Comparison of ENCODE assay signal across 16 mouse cellular contexts in the genomic region with DNA sequence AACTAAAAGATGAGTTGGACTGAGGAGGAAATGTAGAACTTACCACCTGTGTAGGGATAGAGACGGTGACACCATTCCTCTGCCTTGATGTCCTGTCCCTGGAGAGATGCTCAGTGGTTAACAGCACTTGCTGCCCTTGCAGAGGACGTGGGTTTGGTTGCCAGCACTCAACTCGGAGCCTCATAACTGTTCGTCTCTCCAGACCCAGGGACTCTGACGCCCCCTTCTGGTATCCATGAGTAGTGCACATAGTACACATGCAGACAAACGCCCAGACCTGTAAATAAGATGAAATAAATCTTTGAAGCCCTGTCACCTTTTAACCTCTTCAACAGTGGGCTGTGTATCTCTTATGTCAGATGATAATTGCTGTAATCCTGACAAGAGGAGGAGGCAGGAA. TPM values are rescaled to one million over a fixed set of nuclear protein-coding genes. Genes with fewer than 3 reads are reported as not detected.
DNase-seq lines count a peak whose midpoint lies in the region; ATAC-seq and TF ChIP-seq lines count a peak whose summit lies in the region.
"Had no signal": no experiment of that assay in that cellular context is flagged by ENCODE, and none has a peak within 500 bp of the region (broad histone marks: within the 10 kb centered on the region; RNA-seq: fewer than 3 reads in every experiment).

No protein-coding gene starts in this region.

- no peak overlapping the region for H3K4me2 ChIP-seq in neural tube, embryonic 15.5 days
- H3K4me2 ChIP-seq: hindbrain, embryonic 15.5 days; liver, embryonic 15.5 days; midbrain, embryonic 12.5 days had no signal

- ATAC-seq in neural tube, embryonic 15.5 days (ENCODE audit: low FRiP score): no peak

- TF ChIP-seq CTCF in layer of hippocampus, adult 2 months (conservative IDR thresholded peaks at IDR 0.05): peak; percentile 57
- peak; percentile 70; the same call in 1 of the 2 replicates for TF ChIP-seq CTCF in thymus, adult 2 months (IDR thresholded peaks at IDR 0.05; ENCODE audit: borderline replicate concordance, control insufficient read depth, extremely low read depth, insufficient read depth, low read length, poor library complexity)

- WGBS in thymus, adult 2 months: 91% methylated on average over 6 of the region's 6 CpGs
- 81% methylated on average over 6 of the region's 6 CpGs for WGBS in neural tube, embryonic 15.5 days

- H3K36me3 ChIP-seq in thymus, adult 2 months (ENCODE audit: control insufficient read depth, insufficient read depth, low read length): peaks cover 51% of the 10 kb centered on the region
- H3K36me3 ChIP-seq in splenic B cell, adult 2 months (ENCODE audit: control insufficient read depth, insufficient read depth, low read length, poor library complexity, severe bottlenecking): peaks cover 8% of the 10 kb centered on the region
- H3K36me3 ChIP-seq in neural tube, embryonic 15.5 days: peaks cover 69% of the 10 kb centered on the region

- TF ChIP-seq POLR2A in thymus, adult 2 months (IDR thresholded peaks at IDR 0.05; ENCODE audit: control insufficient read depth, extremely low read depth, insufficient read depth, low read length, poor library complexity): no peak

- H3K9me3 ChIP-seq in neural tube, embryonic 15.5 days (replicated peaks): no peaks in the 10 kb centered on the region
- H3K9me3 ChIP-seq: heart, embryonic 10.5 days; hindbrain, embryonic 15.5 days; liver, embryonic 15.5 days; midbrain, embryonic 12.5 days had no signal

- H3K27me3 ChIP-seq in thymus, adult 2 months (ENCODE audit: control insufficient read depth, insufficient read depth, low read length): no peaks in the 10 kb centered on the region
- no peaks in the 10 kb centered on the region for H3K27me3 ChIP-seq in splenic B cell, adult 2 months (ENCODE audit: control insufficient read depth, insufficient read depth, low read length, poor library complexity, severe bottlenecking)
- no peaks in the 10 kb centered on the region for H3K27me3 ChIP-seq in neural tube, embryonic 15.5 days (replicated peaks)
- H3K27me3 ChIP-seq: hindbrain, embryonic 15.5 days; liver, embryonic 15.5 days; midbrain, embryonic 12.5 days had no signal

- no peak overlapping the region for H3K4me3 ChIP-seq in layer of hippocampus, adult 2 months
- no peak overlapping the region for H3K4me3 ChIP-seq in thymus, adult 2 months (ENCODE audit: control insufficient read depth, insufficient read depth, low read length)
- H3K4me3 ChIP-seq in neural tube, embryonic 15.5 days (replicated peaks): no peak overlapping the region
- H3K4me3 ChIP-seq: heart, embryonic 10.5 days; hindbrain, embryonic 15.5 days; liver, embryonic 15.5 days; midbrain, embryonic 12.5 days had no signal

- DNase-seq in layer of hippocampus, adult 2 months (ENCODE audit: low spot score in 2 of 2): no peak
- DNase-seq in layer of hippocampus, postnatal 10 days (ENCODE audit: low spot score in 2 of 2): no peak
- no peak for DNase-seq in thymus, adult 2 months
- no peak for DNase-seq in thymus, adult 18-20 months
- peak; percentile 74 for DNase-seq in ZHBTc4 (ENCODE audit: low read depth, low spot score)
- peak; percentile 36 for DNase-seq in splenic B cell, adult 2 months (ENCODE audit: low read depth, low spot score)
- no peak for DNase-seq in layer of hippocampus, adult 11-12 months (ENCODE audit: low spot score)
- DNase-seq: adrenal gland, postnatal 10 days; cerebellum, adult 18-20 months; kidney, postnatal 14 days; right cerebral cortex, postnatal 25 days had no signal

- H3K4me1 ChIP-seq in thymus, adult 2 months (replicated peaks; ENCODE audit: control insufficient read depth, insufficient read depth, low read length): no peaks in the 10 kb centered on the region
- 0 out of 2 replicates have a peak, but pooled peaks cover 3% of the 10 kb centered on the region for H3K4me1 ChIP-seq in neural tube, embryonic 15.5 days
- H3K4me1 ChIP-seq: hindbrain, embryonic 15.5 days had no signal

- H3K27ac ChIP-seq in layer of hippocampus, adult 2 months: no peak overlapping the region
- H3K27ac ChIP-seq in thymus, adult 2 months (ENCODE audit: control insufficient read depth, insufficient read depth, low read length): no peak overlapping the region
- no peak overlapping the region for H3K27ac ChIP-seq in neural tube, embryonic 15.5 days (replicated peaks)
- H3K27ac ChIP-seq: heart, embryonic 10.5 days; hindbrain, embryonic 15.5 days; liver, embryonic 15.5 days; midbrain, embryonic 12.5 days had no signal

- no peak overlapping the region for H3K9ac ChIP-seq in neural tube, embryonic 15.5 days (replicated peaks)
- H3K9ac ChIP-seq: hindbrain, embryonic 15.5 days; liver, embryonic 15.5 days; midbrain, embryonic 12.5 days had no signal

RNA-seq across cellular contexts. Expression of gene Crcp, which starts 17.9 kb away (rescaled TPM):
- total RNA-seq in layer of hippocampus, adult 2 months (2021): 10 to 100 TPM; 35.6 to 35.7 TPM
- 10 to 100 TPM; 34.4 to 34.7 TPM for total RNA-seq in layer of hippocampus, postnatal 10 days (2021)
- 17.0 and 17.5 TPM in 2 replicates for polyA plus RNA-seq in thymus, adult 2 months (2012; rRNA removed)
- 73.4 and 80.4 TPM in 2 replicates for polyA plus RNA-seq in neural tube, embryonic 15.5 days (2015; fragmentation: Nextera tagmentation; extraction: Ambion mirVana)

RNA-seq across cellular contexts. Expression of gene Asl, which starts 18.0 kb away (rescaled TPM):
- 10 to 100 TPM; 18.2 to 27.3 TPM for total RNA-seq in layer of hippocampus, adult 2 months (2021)
- total RNA-seq in layer of hippocampus, postnatal 10 days (2021): 10 to 100 TPM; 22.0 to 23.5 TPM
- polyA plus RNA-seq in thymus, adult 2 months (2012; rRNA removed): 33.0 and 40.4 TPM in 2 replicates
- 38.7 and 46.2 TPM in 2 replicates for polyA plus RNA-seq in neural tube, embryonic 15.5 days (2015; fragmentation: Nextera tagmentation; extraction: Ambion mirVana)

RNA-seq across cellular contexts. Expression of gene Tpst1, which starts 26.1 kb away (rescaled TPM):
- total RNA-seq in layer of hippocampus, adult 2 months (2021): 10 to 100 TPM; 48.7 to 49.1 TPM
- 10 to 100 TPM; 41.1 to 41.8 TPM for total RNA-seq in layer of hippocampus, postnatal 10 days (2021)
- 8.4 and 9.5 TPM in 2 replicates for polyA plus RNA-seq in thymus, adult 2 months (2012; rRNA removed)
- polyA plus RNA-seq in neural tube, embryonic 15.5 days (2015; fragmentation: Nextera tagmentation; extraction: Ambion mirVana): 58.8 and 59.2 TPM in 2 replicates

RNA-seq across cellular contexts. Expression of gene Gusb, which starts 44.2 kb away (rescaled TPM):
- 10 to 100 TPM; 10.9 to 11.4 TPM for total RNA-seq in layer of hippocampus, adult 2 months (2021)
- total RNA-seq in layer of hippocampus, postnatal 10 days (2021): 10 to 100 TPM; 15.6 to 15.9 TPM
- 55.1 and 57.5 TPM in 2 replicates for polyA plus RNA-seq in thymus, adult 2 months (2012; rRNA removed)
- polyA plus RNA-seq in neural tube, embryonic 15.5 days (2015; fragmentation: Nextera tagmentation; extraction: Ambion mirVana): 37.8 and 45.4 TPM in 2 replicates

Comparison
In these comparisons a context has a peak if more than half of its experiments do, and no peak if none do; other contexts are left out.
1. DNase-seq: peak in ZHBTc4 (single experiment) and splenic B cell, adult 2 months (single experiment); none in layer of hippocampus, adult 2 months (0 of 2), layer of hippocampus, postnatal 10 days (0 of 2), thymus, adult 2 months (single experiment), thymus, adult 18-20 months (0 of 2) and layer of hippocampus, adult 11-12 months (single experiment).